Mouse (Mus musculus) thymus, adult 18-20 months (tissue): ENCODE data around the gene BC035947.

Experiments used
- DNase-seq, 2 experiments: peaks; one replicate each; pipeline ENCODE4 v3.0.0; 2022; ENCODE audit warnings: mixed read lengths in 2 of 2

BC035947 gene

DNA sequence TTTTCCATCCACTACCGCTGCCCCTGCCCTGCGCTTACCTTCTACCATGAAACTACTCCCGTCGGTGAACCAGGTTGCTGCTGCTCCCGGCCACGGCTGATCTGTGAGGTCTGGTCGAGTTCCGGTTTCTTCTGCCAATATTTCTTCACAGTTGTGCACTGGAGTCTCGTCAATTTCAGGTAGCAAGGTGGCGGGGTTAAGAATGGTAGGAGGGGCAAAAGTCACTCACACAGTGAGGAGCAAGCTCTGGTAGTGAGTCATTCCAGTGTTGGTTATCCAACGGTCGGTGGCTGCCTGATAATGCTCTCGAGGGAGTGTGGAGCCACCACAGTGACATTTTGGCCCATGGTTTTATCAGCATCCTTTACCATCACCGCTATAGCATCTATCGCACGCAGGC is 10.9 kb downstream of the BC035947 start:
- DNase-seq, result no peak

DNA sequence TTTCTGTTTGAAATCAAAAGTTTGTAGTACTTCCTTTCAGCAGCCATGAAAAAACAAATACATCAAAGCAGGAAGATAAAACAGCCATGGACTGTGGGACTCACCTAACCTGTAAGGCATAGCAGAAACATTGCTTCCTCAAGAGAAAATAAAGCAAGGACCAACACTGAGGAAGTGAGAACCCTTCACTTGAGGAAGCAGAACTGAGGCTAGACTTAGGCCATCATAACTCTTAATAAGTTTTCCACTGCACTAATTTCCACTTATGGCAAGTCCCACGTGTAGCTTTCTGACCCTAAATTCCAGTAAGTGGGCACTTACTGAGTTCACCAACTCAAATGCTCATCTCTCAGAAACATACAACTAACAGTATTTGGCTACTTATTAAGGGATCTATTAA is 21.8 kb downstream of the BC035947 start:
- no peak for DNase-seq

DNA sequence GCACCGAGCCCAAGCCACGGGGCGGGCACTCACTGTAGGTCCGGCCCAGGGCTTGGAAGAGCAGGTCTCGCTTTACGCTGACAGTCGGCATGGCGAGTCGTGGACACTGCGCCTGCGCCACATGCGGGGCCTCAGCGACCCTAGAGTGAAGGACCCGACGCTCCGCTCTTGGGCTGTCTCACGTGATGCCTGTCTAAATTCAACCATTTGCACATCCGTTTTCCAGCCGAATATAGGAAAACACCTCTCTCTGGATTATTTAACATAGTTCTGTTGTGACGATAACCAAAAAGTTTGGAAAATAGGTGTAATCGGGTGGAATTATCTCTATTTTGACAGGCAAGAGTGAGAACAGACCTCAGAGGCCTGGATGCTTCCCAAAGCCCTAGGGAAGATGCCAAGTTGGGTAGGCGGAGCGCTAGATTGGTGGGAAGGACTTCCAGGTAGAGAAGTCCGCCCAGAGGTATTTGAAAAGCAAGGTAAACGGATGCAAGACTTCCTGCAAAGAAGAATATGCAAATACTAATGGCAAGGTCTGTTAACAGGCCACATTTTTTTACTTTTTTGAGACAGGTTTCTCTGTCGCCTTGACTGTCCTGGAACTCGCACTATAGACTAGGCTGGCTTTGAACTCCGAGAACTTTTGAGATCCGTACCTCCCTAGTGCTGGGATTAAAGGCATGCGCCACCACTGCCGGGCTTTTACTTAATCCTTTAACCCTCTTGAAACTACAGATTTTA is 23.0 kb downstream of the BC035947 start, which contains the start of gene Farsb:
Gene Farsb, minus strand, starts transcription at position 146 of the 741 bp plus-strand sequence.
- peak; percentile 73 to 82 for DNase-seq

DNA sequence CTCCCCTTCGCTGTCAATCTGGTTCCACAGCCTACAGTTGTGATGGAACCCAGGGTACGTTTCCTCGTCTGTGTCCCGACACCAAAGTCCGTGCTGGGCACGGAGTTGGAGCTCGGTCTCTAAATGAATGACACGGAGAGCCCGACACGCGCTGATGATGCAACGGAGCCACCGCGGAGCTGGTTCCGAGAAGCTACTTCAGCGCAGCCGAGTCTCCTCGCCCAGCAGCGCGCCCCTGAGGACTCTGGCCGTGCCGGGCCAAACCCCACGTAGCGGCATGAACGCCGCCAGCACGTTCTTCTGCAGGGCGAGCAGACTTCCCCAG is 23.6 kb downstream of the BC035947 start:
- no peak for DNase-seq

DNA sequence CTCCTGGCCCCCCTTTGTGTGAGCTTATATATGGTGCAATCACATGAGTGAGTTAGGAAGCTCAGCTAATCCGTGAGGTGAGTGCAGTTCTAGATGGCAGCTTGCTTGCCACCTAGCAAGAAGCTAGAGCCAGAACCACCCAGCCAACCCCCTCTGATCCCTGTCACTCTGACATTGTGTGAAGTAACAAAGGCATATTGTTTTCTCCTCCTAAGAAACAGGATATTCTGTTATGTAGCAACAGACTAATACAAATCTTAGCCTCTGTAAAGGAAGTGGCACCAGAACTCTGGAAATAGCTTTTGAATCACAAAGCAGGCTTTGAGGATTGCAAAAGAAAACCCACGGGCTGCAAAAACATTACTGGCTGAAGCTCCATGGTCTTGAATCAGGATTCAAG is 27.6 kb downstream of the BC035947 start:
- DNase-seq, result no peak

DNA sequence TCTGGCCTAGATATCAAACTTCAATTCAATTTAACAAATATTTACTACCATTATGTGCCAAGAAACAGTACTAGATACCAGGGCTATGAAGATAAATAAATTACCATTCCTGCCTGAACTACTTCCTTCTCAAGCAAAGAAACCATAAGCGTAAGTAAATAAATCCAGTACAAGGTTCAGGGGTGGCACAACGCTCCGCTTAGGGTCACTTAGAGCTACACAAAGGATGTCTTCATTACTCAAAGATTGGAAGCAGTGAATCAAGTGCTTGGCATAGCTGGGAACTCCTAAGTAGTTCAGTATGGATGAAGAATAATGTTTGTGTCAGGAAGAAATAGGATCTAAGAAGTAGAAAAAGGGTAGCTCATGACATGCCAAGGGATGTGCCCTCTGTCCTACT is 28.5 kb downstream of the BC035947 start:
- no peak for DNase-seq

DNA sequence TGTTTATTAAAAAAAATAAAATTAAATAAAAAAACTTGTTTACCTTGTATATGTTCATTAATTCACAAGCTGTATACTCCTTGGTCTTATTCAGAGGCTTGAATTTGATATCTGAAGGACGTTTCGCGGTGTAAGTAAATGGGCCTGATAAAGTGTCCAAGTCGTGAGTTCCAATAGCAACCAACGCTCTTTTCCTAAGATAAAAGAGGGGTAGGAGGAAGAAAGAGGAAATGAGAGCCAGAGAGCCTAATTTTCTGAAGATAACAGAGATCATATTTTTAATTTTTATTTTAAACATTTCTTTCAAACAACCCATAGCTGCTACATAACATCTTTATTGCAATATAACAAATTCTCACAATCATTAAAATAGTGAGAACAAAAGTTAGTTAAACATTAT is 39.5 kb downstream of the BC035947 start:
- DNase-seq, result no peak

DNA sequence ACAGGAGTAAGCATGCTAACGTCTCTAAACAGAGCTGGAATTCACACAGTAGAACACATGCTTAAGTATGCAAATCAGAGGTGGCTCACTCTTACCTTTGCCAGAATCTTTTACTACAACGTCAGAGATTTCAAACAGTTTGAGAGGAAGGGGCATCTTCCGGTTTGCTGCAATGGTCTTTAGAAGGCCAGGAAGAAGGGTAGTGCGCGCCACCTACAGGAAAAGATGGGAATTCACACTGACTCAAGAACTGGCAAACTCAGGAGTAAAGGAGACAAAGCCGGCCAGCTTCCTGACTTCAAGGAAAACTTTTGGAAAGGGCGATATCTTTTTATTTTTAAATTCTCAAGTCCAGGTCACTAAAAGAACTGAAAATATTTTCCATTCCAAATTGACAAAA is 57.3 kb downstream of the BC035947 start:
- DNase-seq, result no peak

DNA sequence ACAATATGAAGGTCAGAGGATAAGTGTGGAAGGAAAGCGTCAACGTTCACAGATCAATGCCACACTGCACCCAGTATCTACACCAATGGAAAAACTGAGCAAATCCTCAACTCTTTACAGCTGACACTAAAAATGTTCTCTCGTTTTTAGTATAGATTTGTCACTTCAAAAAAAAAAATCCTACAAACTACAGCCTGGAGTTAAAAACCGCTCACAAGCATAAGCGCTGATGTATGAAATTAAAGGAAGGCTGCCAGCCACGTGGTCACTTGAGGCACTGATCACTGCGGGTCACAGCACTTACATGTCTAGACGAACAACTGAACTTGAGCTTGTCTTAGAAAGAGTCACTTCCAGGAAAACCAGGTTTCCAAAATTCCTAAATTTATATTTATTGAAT is 58.1 kb downstream of the BC035947 start:
- no peak for DNase-seq

DNA sequence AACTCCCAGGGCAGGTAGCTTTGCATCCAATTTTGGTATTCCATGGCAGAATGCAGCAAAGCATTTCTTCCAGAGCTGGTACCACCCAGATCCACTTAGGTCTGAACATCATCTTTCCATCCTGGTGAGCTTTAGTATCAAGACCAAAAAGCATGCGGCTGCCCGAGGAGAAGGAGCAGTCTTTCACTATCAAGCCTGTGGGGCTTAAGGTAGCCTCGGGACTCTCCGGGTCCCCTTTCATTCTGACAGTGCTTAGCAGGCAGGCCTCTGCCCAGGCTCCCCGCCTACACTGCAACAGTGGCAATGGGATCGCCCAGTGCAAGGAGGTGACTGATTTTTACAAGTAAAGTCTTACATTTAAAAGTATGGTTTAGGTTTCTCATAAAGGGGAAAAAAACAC is 59.4 kb downstream of the BC035947 start:
- no peak for DNase-seq

DNA sequence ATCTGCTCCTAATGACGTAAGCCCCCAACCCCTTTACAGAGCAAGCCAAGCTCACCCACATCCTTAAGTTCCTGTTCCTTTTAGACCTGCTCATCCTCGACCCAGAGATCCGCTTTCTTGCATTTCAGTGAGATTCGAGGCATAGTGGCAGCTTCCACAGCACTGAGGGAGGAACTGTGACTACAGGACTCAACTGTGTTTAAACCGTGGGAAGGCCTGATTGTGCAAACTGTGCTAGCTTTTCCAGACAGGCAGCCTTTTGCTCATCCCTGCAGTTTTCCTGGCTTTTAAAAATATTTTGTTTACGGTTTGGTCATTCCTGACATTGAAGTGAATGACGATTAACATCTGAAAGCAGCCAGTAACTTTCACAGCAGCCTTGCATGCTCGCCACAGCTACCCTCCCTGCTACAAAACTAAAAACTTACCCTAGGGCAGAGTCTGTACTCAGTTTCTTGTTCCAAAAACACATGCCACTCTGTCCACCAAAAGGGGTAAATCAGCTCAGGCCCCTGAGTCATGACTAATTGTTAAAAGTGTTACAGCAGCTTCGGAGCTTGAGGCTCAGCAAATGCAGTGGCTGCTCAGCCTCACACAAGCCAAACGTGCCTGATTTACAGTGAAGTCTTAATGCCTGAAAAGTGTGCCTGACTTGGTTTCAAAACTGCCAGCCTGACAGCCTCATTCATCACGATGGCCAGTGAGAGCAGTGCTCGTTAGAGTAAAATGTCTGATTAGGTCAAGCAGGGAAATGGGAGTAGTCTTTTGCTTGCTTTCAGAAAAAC is 60.7 kb downstream of the BC035947 start:
- DNase-seq, result no peak

DNA sequence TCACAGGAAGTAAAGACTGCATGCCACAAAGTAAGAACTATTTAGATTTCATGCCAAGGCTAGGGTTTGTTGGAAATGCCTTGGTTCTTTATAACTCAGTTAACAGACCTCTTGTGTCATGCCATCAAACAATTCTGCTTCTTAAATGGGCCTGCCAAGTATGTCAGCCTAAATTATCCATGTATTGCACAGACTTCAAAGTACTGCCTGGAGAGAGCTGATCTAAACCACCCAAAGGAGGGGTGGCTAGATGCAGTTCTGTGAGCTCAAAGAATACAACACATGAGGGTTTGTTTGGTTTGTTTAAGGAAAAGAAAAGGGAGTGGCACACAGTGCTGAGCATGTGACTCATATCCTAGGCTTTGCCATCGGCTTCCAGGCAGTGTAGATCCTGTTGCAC is 63.9 kb downstream of the BC035947 start:
- no peak for DNase-seq
